Mouse (Mus musculus) heart, adult 18-20 months (tissue): ENCODE measurements around the gene Xylb. TPM values are rescaled to one million over a fixed set of nuclear protein-coding genes. Genes with fewer than 3 reads are reported as not detected.

ENCODE experiments used
- DNase-seq, 2 experiments: peaks; one replicate each; pipeline ENCODE4 v3.0.0; 2021 to 2022; ENCODE audit warnings: mixed read lengths in 1 of 2
- total RNA-seq, 2 experiments: library from RNA; stranded (reverse); gene quantifications; 2 replicates each; pipeline ENCODE4 v1.2.3; 2021

Xylb gene
- total RNA-seq, 2 experiments from 2014 or later, result 0.26 to 0.30 TPM

- DNase-seq, result peak; percentile 95 to 96
Observed at GRCm38 (mm10) chr9:119401801-119402214, 44.6 kb downstream of the Xylb start, which contains the start of gene Acvr2b. TSS of gene Acvr2b (plus strand) at chr9:119402118.

DNA sequence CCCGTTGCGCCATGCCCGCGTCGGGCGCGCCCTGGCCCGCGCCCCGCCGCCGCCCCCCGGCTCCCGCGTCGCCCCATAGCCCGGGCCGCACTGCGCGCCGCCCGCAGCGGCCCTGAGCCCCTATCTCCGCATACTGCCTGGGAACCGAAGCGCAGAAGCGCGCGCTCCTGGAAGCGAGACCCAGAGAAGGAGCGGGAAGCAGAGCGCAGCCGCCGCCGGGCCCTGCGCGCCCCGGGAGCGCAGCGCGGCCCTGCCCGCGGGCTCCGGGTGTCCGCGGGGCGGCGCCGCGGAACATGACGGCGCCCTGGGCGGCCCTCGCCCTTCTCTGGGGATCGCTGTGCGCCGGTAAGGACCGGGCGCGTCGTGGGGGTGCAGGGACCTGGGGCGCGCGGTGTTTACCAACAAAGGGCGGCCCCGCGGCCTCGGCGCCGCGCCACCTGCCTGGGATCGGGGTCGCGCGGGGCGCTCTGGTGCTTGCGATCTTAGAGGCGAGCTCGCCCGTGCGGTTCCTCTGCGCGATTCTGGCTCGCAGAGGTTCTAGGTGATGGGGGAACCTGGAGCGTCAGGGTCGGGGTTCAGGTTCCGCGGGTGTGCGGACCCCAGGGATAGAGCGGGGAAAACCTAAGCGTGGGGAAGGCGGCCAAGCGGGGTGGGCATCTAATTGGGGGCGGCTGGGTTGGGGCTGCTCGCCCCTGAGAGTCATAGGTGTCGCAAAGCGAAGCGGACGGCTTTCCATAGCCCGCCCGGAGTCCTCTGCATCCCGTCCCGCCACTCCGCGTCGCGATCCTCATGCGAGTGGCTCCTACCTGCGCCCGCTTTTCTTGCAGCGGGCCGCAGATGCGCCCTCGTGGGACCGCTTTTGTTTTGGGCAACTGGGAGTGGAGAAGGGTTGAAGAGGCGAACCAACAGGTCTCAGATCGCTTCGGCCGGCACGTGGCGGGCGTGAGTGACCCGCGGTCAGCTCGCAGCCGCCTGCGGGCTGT is 45.4 kb downstream of the Xylb start:
- peak; percentile 33 to 69 for DNase-seq

DNA sequence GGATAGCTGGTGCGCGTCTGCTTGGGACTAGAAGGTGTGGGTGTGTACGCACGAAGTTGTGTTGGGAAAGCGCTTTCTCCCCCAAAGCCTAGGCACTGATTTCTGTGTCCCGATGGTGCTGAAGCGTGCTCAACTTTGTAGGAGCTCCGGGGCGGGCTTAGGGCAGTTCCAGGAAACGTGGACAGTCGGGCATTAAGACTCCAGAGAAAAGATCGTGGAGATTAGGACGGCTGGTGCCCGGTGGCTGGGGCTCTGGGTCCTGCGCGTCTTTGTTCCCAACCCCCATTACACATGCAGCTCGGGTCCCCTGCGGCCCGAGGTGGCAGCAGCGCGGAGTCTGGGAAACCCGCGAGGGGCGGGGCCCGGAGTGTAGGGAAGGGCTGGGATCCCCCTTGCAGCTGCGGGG is 46.1 kb downstream of the Xylb start:
- peak; percentile 46 to 58 for DNase-seq

- DNase-seq, result no peak
Observed at GRCm38 (mm10) chr9:119404090-119404489, 46.9 kb downstream of the Xylb start.

DNA sequence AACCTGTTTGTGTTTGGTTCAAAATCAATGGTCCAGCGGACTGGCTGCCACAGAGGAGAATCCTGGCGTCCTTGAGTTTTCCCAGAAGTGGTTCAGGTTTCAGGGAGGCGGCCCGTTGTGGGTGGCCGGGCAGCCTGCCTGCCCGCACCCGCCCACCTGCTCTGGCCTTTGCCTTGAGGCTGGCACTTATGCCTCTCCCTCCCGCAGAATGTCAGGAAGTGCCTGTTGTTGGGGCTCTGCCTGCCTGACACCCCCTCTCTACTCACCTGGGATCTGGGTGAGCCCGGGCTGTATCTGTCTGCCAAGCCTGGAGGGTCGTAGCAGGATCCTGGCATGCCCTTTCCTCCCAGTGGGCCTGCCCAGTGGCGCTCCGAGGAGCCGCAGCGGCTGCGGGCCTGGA is 50.7 kb downstream of the Xylb start:
- peak in 1 of 2 experiments; percentile 17 for DNase-seq

- peak; percentile 35 to 36 for DNase-seq
Observed at GRCm38 (mm10) chr9:119408898-119409664, 51.9 kb downstream of the Xylb start.

- DNase-seq, result no peak
Observed at GRCm38 (mm10) chr9:119409864-119410263, 52.7 kb downstream of the Xylb start.

DNA sequence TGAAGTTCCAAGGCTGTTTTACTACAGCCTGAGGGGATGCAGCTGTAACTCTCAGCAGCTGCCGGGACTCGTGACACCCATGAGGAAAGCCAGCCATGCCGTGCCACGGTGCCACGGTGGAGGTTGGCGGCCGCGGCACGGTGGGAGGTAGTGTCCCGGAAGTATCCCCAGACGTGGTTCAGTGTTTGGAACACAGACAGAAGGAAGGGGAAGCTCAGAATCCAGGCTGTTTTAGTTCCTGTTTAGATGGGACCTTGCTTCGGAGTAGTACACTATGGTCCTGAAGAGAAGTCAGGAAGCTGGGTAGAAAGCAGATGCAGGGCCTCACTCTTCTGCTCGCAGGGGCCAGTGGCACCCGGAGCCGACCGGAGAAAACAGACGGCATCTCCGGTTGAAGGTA is 60.8 kb downstream of the Xylb start:
- DNase-seq, result no peak

DNA sequence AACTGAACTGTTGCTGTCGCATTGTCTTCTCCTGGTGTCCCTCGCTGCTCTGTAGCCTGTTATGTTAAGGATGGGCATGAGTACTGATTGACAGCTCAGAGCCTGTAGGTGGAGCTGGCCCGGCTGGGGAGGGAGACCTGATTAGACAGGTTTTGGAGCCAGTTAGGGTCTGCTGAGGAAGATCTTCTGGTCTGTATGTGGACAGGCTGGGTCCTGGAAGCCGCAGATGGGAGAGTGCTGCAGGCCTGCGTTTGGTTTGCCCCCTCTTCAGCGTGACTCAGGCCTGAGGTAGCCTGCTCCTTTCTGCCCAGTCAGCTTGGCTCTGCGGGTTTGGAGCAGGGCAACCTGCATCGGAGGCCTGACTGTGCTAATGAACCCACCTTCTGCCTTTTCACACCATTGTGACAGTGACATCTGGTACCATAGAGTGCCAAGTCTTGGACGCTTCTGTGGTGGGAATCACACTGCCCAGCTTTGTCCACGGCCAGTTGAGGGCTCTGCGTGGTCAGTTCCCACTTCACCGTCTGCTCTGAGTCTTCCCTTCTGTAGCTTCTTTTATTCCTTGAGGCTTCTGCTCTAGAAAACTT is 62.8 kb downstream of the Xylb start:
- no peak for DNase-seq

DNA sequence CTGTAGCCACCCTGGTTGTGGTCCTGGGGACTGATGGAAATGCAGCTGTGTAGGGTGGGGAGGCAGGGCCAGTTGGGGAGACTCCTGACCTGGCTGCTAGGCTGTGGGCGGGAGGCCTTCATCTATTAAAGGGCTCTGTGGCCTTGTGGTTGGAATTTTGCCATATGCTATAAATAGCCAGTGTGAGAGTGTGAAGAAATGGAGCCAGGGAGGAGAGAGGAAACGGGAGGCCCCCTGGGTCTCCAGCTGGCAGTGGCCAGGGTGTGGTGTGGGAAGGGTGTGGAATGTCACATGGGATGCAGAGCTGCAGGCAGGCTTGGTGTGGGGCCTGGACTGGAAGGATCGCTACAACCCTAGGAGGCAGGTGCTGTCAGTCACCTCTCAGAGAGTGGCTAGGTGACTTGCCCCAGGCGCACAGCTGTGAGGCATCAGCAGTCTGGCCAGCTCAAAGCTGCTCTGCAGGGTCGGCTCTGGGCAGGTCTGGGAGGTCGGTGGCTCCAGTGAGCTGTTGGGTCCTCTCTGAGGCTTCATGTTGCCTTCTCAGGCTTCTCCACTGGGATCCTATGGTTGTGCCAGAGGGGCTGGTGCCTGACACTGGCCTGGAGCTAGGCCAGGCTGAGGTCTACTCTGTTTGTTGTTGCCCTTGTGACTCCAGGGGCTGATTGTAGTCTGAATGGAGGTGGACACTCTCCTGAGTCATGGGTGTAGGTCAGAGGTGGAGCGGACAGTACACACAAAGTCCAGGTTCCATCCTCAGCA is 68.2 kb downstream of the Xylb start:
- DNase-seq, result peak; percentile 68 to 80

GRCm38 (mm10) chr9:119425976-119426415 is 68.8 kb downstream of the Xylb start:
- no peak for DNase-seq

DNA sequence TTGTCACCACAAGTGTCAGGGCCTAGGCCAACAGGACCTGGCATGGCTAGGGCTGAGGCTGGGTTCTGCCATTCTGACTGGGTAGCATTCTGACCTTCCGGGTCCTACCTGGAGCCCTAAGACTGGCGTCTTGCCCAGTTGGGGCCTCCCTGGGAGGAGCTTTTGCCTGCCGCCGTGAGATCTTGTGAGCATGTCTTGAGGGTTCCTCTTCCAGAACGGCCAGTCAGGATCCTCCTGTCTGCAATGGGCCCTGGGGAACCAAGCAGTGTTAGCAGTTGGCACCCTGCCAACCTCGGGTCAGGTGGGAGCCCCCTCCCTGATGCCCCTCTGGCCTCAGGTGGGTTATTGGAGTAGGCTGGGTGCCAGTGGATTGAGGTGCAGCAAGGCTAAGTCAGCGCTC is 69.3 kb downstream of the Xylb start:
- DNase-seq, result no peak

DNA sequence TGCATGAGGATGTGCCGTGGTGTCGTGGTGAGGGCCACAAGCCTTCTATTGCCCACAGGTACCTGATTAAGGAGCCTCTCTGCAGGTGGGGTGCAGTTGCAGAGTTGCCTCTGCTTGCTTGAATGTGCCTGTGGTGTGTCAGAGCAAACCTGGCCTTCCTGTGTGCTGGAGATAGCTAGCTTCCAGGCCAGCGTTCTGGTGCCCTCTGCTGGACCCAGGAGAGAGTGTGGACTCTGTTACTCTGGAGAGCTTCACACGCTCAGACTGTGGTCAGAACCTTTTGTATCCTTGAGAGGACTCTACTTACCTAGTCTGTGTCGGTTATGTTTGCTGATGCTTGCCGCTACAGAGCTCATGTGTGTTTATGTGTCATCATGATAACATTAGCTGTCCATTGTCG is 73.1 kb downstream of the Xylb start:
- peak; percentile 82 to 86 for DNase-seq

GRCm38 (mm10) chr9:119435855-119436254 is 78.7 kb downstream of the Xylb start:
- DNase-seq, result no peak

GRCm38 (mm10) chr9:119438065-119438464 is 80.9 kb downstream of the Xylb start:
- DNase-seq, result no peak

DNA sequence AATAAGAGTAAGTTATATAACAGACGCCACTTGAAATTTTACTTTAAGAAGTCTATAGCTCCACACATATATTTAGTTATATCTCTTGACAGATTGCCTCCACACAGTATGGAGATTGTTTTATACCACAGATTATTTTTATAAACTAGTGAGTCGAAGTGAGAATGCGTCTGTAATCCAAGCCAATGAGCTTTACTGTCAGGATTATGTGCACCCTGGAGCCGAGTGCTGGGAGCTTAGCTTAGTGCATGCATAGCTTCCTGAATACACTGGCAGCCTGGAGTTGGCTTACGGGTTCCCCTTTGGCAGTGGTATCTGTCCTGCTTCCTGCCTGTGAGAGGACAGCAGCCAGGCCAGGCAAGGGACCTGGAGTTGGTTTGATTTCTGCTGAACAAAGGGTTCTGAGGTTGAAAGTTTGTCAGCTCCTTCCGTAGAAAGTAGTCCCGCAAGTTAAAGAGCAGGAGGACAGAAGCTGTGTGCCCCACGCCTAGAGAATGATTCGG is 81.4 kb downstream of the Xylb start:
- no peak for DNase-seq

Other genes with a start within 250 kb of the Xylb start
- 1 to 10 TPM; 1.7 to 4.3 TPM for gene Acaa1b, start 200.3 kb upstream of the Xylb start, total RNA-seq
- not detected for gene Gm47289, start 198.2 kb upstream of the Xylb start, total RNA-seq
- not detected for gene Slc22a13, start 148.3 kb upstream of the Xylb start, total RNA-seq
- 10 to 100 TPM; 51.0 to 52.6 TPM for gene Oxsr1, start 35.0 kb upstream of the Xylb start, total RNA-seq
- 10 to 100 TPM; 77.1 to 85.3 TPM for gene Acaa1a, start 17.7 kb upstream of the Xylb start, total RNA-seq
- gene Myd88, start 16.0 kb upstream of the Xylb start, total RNA-seq, result 10 to 100 TPM; 12.9 to 13.9 TPM
- gene Slc22a14, start 8.2 kb downstream of the Xylb start, total RNA-seq, result not detected
- gene Acvr2b, start 44.7 kb downstream of the Xylb start, total RNA-seq, result 1 to 10 TPM; 3.4 to 4.7 TPM
- gene Exog, start 87.6 kb downstream of the Xylb start, total RNA-seq, result 1 to 10 TPM; 2.7 to 4.0 TPM
- 100 to 1,000 TPM; 174 to 194 TPM for gene Scn5a, start 221.6 kb downstream of the Xylb start, total RNA-seq